Mouse (Mus musculus) lung, postnatal 0 days (tissue): ENCODE data around the gene Ces1f.

Experiments
- CTCF ChIP-seq: IDR thresholded peaks from 2 replicates; pipeline ENCODE4 v1.5.1; 2016; ENCODE audit warnings: antibody characterized with exemption, mild to moderate bottlenecking
- EP300 ChIP-seq: IDR thresholded peaks from 2 replicates; pipeline ENCODE4 v1.6.1; 2016; ENCODE audit warnings: antibody characterized with exemption, mild to moderate bottlenecking, control low read depth

- no peak for TF ChIP-seq CTCF
- no peak for TF ChIP-seq EP300
These were observed 33.5 kb downstream of the Ces1f start for GRCm38 (mm10) chr8:93246057-93246456.
